Mouse (Mus musculus) hindbrain, embryonic 11.5 days (tissue): ENCODE results near the gene Map3k20. TPM values are rescaled to one million over a fixed set of nuclear protein-coding genes. Genes with fewer than 3 reads are reported as not detected.

Experiments
- ATAC-seq: fragments of 200-750 bp; cut with Nextera tagmentation; 2 replicates; pipeline ENCODE4 v1.8.0; 2017; ENCODE audit warnings: mild to moderate bottlenecking, moderate TSS enrichment, moderate library complexity; ENCODE audit not compliant: low FRiP score
- DNase-seq: peaks from one replicate; pipeline ENCODE4 v3.0.0-alpha.2; 2015; ENCODE audit warnings: low spot score
- H3K27ac ChIP-seq: fragments of 300-500 bp; sonication (generic); 2 replicates; pipeline ENCODE4 v1.5.1; 2014; ENCODE audit warnings: mild to moderate bottlenecking, low read depth, low read length
- H3K27me3 ChIP-seq: fragments of 300-500 bp; sonication (generic); 2 replicates; pipeline ENCODE4 v1.6.1; 2014; ENCODE audit warnings: mild to moderate bottlenecking, low read length, moderate library complexity, mixed read lengths; ENCODE audit not compliant: control insufficient read depth, insufficient read depth
- H3K36me3 ChIP-seq: fragments of 300-500 bp; sonication (generic); 2 replicates; pipeline ENCODE4 v1.6.1; 2014; ENCODE audit warnings: mild to moderate bottlenecking, low read length, moderate library complexity, mixed read lengths; ENCODE audit not compliant: control insufficient read depth, insufficient read depth
- H3K4me1 ChIP-seq: fragments of 300-500 bp; sonication (generic); replicated peaks from 2 replicates; pipeline ENCODE4 v1.6.1; 2014; ENCODE audit warnings: low read length, mixed read lengths; ENCODE audit not compliant: control insufficient read depth, insufficient read depth
- H3K4me2 ChIP-seq: fragments of 300-500 bp; sonication (generic); replicated peaks from 2 replicates; pipeline ENCODE4 v1.6.1; 2014; ENCODE audit warnings: mild to moderate bottlenecking, low read depth, low read length
- H3K4me3 ChIP-seq: fragments of 300-500 bp; sonication (generic); 2 replicates; pipeline ENCODE4 v1.5.1; 2014; ENCODE audit warnings: low read depth, low read length
- H3K9ac ChIP-seq: fragments of 300-500 bp; sonication (generic); 2 replicates; pipeline ENCODE4 v1.6.1; 2014; ENCODE audit warnings: low read depth, low read length
- H3K9me3 ChIP-seq: fragments of 300-500 bp; sonication (generic); 2 replicates; pipeline ENCODE4 v1.6.1; 2016; ENCODE audit warnings: low read length; ENCODE audit not compliant: control insufficient read depth
- WGBS: fragments of 180-500 bp; shearing (Covaris S2); extraction: QIAGEN DNeasy Blood & Tissue Kit; methylation state at CpG from one replicate; pipeline ENCODE4 v1.1.7; 2014; 5-methylcytosine and 5-hydroxymethylcytosine counted together
- polyA plus RNA-seq: library from polyadenylated mRNA; unstranded; fragments of >200 nt; fragmentation: Nextera tagmentation; extraction: Ambion mirVana; gene quantifications from 2 replicates; pipeline ENCODE4 v1.2.1, GENCODE M21; 2014

Map3k20 gene
- polyA plus RNA-seq, 1 experiment from 2014 or later, result 11.0 TPM

DNA sequence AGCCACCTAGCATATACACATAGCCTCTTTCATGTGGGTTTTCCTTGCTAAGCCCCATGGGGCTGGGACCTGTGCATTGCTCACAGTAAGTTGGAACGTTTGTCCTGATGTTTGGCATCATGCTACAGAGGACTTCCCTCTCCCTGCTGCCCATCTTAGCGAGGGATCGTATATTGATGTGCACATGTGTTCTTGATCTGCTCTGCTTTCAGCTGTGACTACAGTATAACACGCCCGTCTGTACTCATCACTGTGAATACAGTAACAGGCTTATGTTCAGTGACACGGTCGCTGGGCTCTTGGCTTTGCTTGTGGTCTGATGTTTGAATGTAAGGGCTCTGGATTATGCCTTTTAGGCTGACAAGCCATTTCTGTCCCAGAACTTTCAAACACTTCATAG, 20.3 kb downstream of the Map3k20 start:
- Histone ChIP-seq H3K9ac (no peak overlapping the region), H3K4me3 (no peak overlapping the region), H3K27ac (no peak overlapping the region), H3K9me3 (no peaks in the 10 kb centered on the region), H3K4me1 (no peaks in the 10 kb centered on the region), H3K27me3 (no peaks in the 10 kb centered on the region), H3K36me3 (no peaks in the 10 kb centered on the region), H3K4me2 (no peak overlapping the region)
- ATAC-seq (no peak), DNase-seq (no peak)
- WGBS, result 94% methylated on average over 7 of the region's 7 CpGs

DNA sequence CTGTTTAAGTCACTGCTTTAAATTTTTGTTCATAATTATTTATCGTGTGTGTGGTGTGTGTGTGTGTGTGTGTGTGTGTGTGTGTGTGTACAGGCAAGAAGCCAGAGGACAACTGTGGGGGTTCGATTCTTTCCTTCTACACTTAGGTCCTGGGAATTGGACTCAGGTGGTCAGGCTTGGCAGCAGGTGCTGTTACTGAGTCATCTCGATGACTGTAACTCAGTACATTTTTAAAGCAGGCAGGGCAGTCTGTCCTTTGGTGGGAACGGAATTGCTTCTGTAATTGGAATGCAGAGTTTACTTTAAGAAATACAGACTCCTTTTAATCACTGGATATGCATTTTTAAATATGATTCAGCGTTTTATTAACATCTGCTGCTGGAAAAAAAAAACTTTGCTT, 22.9 kb downstream of the Map3k20 start:
- H3K4me1 ChIP-seq, result no peaks in the 10 kb centered on the region
- no peaks in the 10 kb centered on the region for H3K9me3 ChIP-seq
- DNase-seq, result no peak
- no peak overlapping the region for H3K9ac ChIP-seq
- 96% methylated on average over 5 of the region's 5 CpGs for WGBS
- H3K4me2 ChIP-seq, result no peak overlapping the region
- H3K27ac ChIP-seq, result no peak overlapping the region
- no peak for ATAC-seq
- H3K4me3 ChIP-seq, result no peak overlapping the region
- no peaks in the 10 kb centered on the region for H3K36me3 ChIP-seq
- H3K27me3 ChIP-seq, result no peaks in the 10 kb centered on the region

DNA sequence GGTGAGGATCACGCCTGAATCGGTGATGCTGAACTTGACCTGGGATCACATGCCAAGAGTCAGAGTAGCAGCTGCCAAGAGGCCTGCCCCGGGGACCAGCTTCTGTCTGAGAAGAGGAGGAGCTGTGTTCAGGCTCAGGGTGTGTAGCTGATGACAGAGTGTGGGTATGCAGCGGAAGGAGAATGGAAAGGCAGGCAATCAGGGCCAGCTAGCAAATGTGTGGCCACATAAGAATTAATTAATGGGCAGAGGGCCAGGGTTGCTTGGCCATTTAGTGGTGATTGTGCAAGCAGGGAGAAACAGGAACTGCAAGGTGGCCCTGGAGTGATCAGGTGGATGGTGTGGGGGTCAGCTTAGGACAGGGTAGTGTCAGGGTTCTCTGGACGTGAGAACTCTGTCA, 23.5 kb downstream of the Map3k20 start:
- H3K36me3 ChIP-seq, result no peaks in the 10 kb centered on the region
- no peak overlapping the region for H3K9ac ChIP-seq
- H3K4me3 ChIP-seq, result no peak overlapping the region
- H3K9me3 ChIP-seq, result no peaks in the 10 kb centered on the region
- H3K27ac ChIP-seq, result no peak overlapping the region
- no peaks in the 10 kb centered on the region for H3K27me3 ChIP-seq
- DNase-seq (no peak), ATAC-seq (no peak)
- no peak overlapping the region for H3K4me2 ChIP-seq
- 76% methylated on average over 5 of the region's 5 CpGs for WGBS
- H3K4me1 ChIP-seq, result no peaks in the 10 kb centered on the region

DNA sequence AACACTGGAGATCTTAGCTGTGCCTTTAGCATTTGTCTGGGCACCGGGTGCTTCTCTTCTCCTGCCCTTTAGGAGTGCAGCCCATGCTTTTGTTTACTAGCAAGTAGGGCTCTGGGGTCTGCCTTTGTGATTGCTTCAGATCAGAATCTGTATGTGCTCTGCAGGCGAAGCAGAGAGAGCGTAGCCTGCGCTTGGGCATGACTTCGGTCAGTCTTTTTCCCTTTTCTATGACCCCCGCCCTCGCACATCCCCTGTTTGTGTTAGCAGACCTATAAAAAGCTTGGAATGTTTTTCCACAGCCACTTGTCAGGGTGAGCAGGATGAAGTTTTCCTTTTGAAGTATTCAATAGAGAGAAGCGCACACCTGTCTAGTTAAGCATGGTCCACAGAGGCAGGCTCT, 26.0 kb downstream of the Map3k20 start:
- H3K4me1 ChIP-seq, result no peaks in the 10 kb centered on the region
- H3K36me3 ChIP-seq, result no peaks in the 10 kb centered on the region
- no peaks in the 10 kb centered on the region for H3K27me3 ChIP-seq
- no peak overlapping the region for H3K4me2 ChIP-seq
- no peaks in the 10 kb centered on the region for H3K9me3 ChIP-seq
- WGBS, result 81% methylated on average over 8 of the region's 8 CpGs
- H3K27ac ChIP-seq, result no peak overlapping the region
- DNase-seq (no peak), ATAC-seq (no peak)
- no peak overlapping the region for H3K4me3 ChIP-seq
- H3K9ac ChIP-seq, result no peak overlapping the region

DNA sequence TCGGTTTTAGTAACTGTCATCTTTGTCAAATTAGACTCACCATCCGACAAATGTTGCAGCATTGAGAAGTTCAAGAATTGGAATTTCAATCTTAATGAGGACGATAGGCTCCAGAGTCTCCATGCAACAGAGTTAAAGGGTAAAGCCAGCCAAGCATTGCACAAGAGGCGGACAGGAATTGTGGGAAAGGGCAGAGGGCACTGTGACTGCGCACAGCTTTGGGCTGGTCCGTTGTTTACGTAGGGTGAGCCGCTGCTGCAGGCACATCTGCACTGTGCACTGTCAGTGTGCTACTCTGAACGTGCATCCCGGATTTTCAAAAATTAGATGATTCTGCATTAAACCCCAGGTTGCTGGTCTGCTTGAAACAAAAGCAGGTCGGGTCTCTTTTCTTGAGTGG, 27.9 kb downstream of the Map3k20 start:
- H3K9me3 ChIP-seq, result no peaks in the 10 kb centered on the region
- 83% methylated on average over 11 of the region's 11 CpGs for WGBS
- ATAC-seq (no peak), DNase-seq (no peak)
- H3K4me1 ChIP-seq, result no peaks in the 10 kb centered on the region
- no peak overlapping the region for H3K27ac ChIP-seq
- no peak overlapping the region for H3K4me3 ChIP-seq
- no peaks in the 10 kb centered on the region for H3K36me3 ChIP-seq
- no peak overlapping the region for H3K4me2 ChIP-seq
- no peaks in the 10 kb centered on the region for H3K27me3 ChIP-seq
- no peak overlapping the region for H3K9ac ChIP-seq

DNA sequence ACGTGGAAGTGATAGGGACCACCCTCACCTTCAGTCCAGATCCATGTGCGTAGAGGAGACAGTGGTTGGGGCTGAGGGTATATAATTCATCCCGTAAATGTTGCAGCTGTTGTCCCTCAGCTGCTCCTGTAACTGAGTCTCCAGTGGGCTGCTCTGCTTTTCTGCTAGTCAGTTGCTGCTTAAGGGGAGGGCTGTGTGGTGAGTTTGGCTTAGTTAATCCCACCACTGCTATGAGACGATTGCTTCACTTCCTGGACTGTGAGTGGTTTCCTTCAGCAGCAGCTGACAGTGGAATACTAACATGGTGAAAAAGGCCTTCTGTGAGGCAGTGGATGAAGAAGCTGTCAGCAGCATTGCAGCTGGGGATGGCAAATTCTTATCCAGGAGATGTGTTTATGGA, 33.0 kb downstream of the Map3k20 start:
- H3K27ac ChIP-seq, result no peak overlapping the region
- H3K9ac ChIP-seq, result no peak overlapping the region
- H3K36me3 ChIP-seq, result no peaks in the 10 kb centered on the region
- no peak overlapping the region for H3K4me2 ChIP-seq
- ATAC-seq, result no peak
- no peaks in the 10 kb centered on the region for H3K4me1 ChIP-seq
- DNase-seq, result no peak
- 79% methylated on average over 4 of the region's 4 CpGs for WGBS
- H3K4me3 ChIP-seq, result no peak overlapping the region
- H3K27me3 ChIP-seq, result no peaks in the 10 kb centered on the region
- no peaks in the 10 kb centered on the region for H3K9me3 ChIP-seq

DNA sequence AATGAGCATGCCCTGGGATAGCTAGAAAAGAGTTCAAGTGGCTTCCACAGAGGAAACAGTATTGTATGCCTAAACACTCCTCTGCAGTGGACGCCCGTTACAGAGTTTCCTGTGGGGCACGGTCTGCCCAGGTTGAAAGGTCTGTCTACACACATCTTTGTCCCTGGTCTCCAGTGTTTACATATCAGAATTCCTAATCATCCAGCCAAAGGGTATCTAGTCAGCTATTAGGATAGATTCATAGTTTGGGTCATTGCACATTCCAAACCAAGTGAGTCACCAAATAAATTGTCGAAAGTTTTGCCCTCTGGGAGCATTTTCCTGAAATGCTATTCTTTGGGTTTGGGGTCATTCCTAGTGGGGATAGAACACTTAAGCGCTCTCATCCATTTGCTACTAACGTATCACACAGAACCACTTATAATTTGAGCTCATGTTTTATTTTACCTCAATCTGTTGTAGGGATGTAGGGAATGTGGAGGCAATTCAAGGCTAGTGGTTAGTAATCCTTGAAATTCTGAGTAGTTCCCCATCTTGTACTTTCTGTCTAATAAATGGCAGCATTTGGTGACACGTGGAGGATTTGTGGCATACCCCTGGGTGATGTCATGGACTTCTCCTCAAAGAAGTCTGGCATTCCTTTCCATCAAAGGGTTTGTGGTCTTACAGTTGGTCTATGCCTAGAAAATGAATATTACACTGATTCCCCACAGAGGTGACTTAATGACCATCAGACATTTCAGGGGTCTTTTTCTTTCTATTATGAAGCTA, 33.8 kb downstream of the Map3k20 start:
- DNase-seq (no peak), ATAC-seq (no peak)
- Histone ChIP-seq H3K27me3 (no peaks in the 10 kb centered on the region), H3K4me2 (no peak overlapping the region), H3K4me3 (no peak overlapping the region), H3K9me3 (no peaks in the 10 kb centered on the region), H3K36me3 (no peaks in the 10 kb centered on the region), H3K9ac (no peak overlapping the region), H3K27ac (no peak overlapping the region; the same call in 1 of the 2 replicates), H3K4me1 (no peaks in the 10 kb centered on the region)
- 88% methylated on average over 7 of the region's 7 CpGs for WGBS

DNA sequence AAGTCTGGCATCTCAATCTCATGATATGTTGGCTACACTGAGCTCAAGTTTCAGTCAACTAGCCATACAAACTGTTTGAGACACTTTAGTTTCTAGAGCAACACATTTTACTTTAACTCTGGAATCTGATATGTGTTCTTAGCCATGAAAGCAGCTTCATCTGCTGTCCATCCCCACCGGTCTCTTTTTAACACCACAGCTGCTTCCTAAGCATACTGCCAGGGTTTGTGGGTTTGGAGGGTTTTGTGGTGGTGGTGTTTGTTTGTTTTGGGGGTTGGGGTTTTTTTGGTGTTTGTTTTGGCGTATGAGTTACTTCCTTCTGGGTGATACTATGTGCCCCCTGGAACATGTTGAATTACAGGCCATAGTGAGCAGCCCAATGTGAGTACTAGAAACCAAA, 35.2 kb downstream of the Map3k20 start:
- no peaks in the 10 kb centered on the region for H3K4me1 ChIP-seq
- no peaks in the 10 kb centered on the region for H3K36me3 ChIP-seq
- H3K4me2 ChIP-seq, result no peak overlapping the region
- WGBS, result 68% methylated on average over 2 of the region's 2 CpGs
- H3K27ac ChIP-seq, result no peak overlapping the region
- no peak for DNase-seq
- H3K9me3 ChIP-seq, result no peaks in the 10 kb centered on the region
- no peak overlapping the region for H3K9ac ChIP-seq
- H3K4me3 ChIP-seq, result no peak overlapping the region
- H3K27me3 ChIP-seq, result no peaks in the 10 kb centered on the region
- ATAC-seq, result no peak

DNA sequence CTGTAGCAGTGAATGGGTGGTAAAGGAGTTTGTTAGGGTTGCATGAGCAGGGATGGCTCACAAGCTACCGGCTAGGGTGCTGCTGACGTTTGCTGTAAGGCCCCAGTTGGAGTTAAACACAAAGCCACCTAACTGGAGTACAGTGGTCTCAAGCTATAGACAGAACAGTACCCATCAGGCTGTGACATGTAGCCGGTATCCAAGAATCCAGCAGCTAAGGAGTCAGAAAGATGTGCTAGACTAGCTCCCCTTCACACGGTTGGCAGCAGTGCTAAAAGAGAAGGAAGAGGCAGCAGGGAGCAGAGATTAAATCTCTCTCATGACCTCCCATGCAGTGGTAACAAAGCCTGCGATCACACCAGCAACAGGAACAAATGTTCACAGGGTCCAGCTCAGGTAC, 36.2 kb downstream of the Map3k20 start:
- no peaks in the 10 kb centered on the region for H3K36me3 ChIP-seq
- H3K4me2 ChIP-seq, result no peak overlapping the region
- no peaks in the 10 kb centered on the region for H3K9me3 ChIP-seq
- DNase-seq, result no peak
- no peak overlapping the region for H3K27ac ChIP-seq
- no peak overlapping the region for H3K4me3 ChIP-seq
- no peaks in the 10 kb centered on the region for H3K27me3 ChIP-seq
- WGBS, result 81% methylated on average over 5 of the region's 5 CpGs
- H3K4me1 ChIP-seq, result no peaks in the 10 kb centered on the region
- ATAC-seq, result no peak
- H3K9ac ChIP-seq, result no peak overlapping the region
